Mouse (Mus musculus) mouse embryonic stem cell (cell line): ENCODE measurements around the gene Rmdn3.

Source experiments
- in situ Hi-C, 2 experiments: fragments of 300-500 bp; cut with MboI; formaldehyde crosslinking; loops; 1 replicate in 1 of 2; 3 replicates in 1 of 2; pipeline ENCODE4 v1.14.3; 2019 to 2020; ENCODE audit warnings: low sequenced_read_pairs in 2 of 2, low pct_unique_long_range_greater_than_20kb in 1 of 2, mixed read lengths in 1 of 2; ENCODE audit not compliant: unreplicated experiment in 1 of 2

Rmdn3 gene

DNA sequence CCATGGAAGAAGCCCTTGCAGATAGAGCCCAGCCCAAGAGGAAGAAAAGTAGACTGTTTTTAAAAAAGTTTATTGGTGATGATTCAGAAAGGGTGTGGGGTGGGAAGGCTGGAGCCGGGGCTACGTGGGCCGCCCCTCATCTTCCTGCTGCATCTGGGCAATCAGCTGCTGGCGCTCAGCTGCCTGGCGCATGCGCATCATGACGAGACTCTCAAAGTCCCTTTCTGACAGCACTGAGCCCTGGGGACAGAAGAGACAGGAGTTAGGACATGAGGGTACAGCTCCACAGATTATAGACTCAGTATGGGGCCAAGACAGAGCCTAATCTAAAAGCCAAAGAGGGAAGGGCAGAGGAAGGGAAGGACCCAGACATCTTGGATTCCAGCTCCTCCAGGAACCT lies 15.6 kb upstream of the Rmdn3 start:
- in situ Hi-C loops: no loop called here

DNA sequence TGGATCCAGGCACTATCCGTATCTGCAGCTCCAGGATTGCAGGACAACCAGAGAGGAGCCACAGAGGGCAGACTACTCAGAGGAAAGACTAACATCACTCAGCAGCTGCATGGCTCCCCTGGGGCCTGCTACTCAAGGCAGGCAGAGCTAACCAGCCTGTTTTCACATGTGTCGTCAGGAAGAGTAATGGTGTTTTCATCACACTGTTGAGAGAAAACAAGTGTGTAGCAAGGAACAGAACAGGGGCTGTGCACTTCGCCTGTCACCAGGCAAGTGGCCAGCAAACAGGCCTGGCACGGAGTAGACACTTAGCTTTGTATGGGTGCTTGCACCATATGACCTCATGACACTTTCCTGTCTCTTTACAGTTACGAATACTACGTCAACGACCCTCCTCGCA lies 14.7 kb upstream of the Rmdn3 start:
- in situ Hi-C loops: no loop called here

DNA sequence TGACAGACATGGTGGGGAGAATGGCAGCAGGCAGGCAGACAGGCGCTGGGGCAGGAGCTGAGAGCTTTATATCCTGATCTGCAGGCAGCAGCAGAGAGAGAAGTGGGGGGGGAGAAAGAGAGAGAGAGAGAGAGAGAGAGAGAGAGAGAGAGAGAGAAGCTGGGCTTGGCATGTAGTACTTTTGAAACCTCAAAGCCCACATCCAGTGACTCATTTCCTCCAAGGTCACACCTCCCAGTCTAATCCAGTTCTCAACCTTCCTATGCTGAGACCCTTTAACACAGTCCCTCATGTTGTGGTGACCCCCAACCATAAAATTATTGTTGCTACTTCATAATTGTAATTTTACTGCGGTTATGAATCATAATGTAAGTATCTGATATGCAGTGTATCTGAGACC lies 13.4 kb upstream of the Rmdn3 start:
- in situ Hi-C loops: no loop called here

DNA sequence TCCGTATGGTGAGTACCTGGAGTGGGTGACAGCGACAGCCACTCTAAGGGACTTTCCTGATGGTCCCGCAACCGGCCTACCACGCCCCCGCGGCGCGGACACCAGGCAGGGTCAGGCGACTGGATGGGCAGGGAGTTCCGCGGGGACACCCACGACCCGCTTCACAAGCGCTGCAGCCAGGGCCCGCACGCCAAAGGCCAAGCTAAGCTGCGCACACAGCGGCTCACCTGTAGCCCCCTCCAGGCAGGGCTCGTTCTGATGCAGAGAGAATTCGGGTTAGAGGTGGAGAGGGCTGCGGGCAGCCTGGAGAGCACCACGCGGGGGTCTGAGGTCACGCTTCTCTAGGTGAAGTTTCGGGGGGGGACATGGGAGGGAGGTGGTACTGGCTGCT lies 11.0 kb upstream of the Rmdn3 start:
- in situ Hi-C loops: no loop called here

DNA sequence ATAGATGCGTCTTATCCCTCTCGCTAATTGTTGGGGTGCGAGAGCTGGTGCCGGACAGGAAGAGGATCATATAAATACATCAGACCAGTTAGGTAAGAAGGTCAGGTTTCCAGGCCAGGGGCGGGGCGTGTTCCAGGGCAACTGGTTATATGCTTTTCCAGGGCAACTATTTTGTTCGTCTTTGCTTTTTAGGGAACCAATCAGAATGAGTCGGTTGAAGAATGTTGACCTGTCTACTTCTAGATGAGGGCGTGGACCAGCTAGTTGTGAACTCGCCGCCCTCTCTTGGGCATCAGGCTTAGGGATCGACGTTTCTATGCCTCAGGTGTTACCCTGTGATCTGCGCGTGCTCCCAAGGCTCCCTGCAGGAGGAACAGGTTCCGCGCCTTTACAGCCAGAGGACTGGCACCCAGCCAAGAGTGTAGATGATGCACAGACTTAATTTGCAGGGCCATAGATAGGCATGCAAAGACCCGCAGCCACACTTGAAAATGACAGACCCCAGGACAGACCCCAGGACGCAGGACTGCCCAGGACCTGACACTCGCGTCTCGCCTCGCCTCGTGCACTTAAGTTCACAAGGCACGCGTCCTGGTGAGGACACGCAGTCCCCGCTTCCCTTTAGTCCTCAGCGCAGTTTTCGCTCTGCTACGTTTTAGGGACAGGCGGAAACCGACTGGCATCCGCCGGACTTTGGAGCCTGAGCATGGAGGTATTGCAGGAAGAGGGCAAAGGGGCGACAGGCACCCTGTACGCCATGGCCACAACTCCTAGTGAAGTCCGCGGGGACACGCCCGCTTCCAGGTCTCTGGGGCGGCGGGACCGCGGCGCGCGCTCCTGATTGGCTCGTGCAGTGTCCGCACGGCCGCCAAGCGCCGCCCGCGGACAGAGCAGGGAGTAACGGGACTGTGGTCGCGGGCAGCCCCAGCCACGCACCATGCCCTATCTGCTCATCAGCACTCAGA lies 10.3 kb upstream of the Rmdn3 start, which contains the start of gene Gchfr:
Gene Gchfr, plus strand, starts transcription at position 873 of the 965 bp plus-strand sequence.
- in situ Hi-C loops: no loop called here

DNA sequence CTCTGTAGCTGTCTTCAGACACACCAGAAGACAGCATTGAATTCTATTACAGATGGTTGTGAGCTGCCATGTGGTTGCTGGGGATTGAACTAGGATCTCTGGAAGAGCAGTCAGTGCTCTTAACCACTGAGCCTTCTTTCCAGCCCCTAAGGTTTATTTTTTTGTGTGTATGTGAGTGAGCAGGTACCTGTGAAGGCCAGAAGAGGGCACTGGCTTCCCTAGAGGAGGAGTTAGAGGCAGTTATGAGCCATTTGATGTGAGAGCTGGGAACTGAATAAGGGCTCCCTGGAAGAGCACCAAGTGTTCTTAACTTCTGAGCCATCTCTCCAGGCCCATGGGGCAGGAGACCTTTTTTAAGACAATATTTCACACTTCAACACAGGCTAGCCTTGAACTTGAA lies 8.6 kb upstream of the Rmdn3 start:
- in situ Hi-C loops: no loop called here

DNA sequence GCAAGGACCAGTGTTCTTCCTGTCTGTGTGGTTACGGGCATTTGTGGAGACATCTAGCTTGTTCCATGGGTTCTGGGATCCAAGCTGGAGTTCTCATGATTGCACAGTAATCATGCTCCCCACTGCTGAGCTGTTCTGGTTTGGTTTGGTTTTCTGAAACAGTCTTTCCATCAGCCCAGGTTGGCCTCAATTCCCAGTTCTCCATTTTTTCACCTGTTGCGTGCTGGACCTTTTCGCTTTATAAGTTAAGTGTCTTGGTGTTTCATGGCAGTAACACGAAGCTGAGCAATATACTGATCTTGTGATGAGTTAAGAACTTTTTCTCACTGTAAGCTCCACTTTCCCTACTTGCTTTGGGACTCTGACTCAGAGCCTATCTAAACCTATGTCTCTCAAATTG lies 7.2 kb upstream of the Rmdn3 start:
- in situ Hi-C loops: no loop called here

DNA sequence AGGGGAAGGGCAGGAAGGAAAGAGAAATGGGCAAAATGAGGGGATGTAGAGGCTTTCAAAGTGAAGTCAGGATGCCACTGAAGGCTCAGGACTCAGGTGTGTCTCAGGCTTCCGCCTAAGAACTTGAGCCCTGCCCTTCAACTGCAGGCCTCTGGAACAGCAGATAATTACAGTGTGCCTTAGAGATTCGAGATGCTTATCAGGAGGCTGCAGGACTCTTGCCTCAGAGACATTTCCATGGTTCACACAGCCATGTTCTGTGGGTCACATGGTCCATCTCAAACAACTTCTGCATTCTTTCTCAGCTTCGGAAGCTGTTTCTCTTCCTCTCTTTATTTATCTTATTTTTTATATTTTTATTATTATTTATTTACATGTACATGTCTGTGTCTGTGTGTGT lies 6.3 kb upstream of the Rmdn3 start:
- in situ Hi-C loops: no loop called here

DNA sequence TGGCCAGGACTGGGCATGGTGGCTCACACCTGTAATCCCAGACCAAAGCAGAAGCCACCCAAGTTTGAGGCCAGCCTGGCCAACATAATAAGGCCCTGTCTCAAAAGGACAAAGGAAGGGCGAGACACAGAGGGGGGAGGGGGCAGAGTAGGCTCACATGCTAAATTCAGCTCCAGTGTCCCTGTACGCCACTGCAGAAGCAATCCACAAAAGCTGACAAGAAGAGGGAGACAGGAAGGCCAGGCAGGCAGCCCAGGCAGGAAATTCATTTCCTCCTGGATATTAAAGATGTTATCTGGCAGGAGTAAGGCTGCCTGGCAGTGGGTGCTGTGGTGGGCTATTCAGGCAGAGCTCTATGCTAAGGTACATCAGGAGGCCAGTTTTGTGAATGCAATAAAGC lies 4.4 kb upstream of the Rmdn3 start:
- in situ Hi-C loops: no loop called here

DNA sequence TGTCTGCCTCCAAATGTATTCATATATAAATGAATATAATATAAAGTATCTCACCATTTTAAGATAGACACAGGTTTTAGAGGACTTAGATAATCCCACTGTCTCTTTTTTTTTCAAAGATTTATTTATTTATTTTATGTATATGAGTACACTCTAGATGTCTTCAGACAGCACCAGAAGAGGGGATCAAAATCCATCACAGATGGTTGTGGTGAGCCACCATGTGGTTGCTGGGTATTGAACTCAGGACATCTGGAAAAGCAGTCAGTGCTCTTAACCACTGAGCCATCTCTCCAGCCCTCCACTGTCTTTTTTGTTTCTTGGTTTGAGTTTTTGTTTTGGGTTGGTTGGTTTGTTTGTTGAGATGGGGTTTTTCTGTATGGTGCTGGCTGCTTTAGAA lies 1.0 kb upstream of the Rmdn3 start:
- in situ Hi-C loops: no loop called here

DNA sequence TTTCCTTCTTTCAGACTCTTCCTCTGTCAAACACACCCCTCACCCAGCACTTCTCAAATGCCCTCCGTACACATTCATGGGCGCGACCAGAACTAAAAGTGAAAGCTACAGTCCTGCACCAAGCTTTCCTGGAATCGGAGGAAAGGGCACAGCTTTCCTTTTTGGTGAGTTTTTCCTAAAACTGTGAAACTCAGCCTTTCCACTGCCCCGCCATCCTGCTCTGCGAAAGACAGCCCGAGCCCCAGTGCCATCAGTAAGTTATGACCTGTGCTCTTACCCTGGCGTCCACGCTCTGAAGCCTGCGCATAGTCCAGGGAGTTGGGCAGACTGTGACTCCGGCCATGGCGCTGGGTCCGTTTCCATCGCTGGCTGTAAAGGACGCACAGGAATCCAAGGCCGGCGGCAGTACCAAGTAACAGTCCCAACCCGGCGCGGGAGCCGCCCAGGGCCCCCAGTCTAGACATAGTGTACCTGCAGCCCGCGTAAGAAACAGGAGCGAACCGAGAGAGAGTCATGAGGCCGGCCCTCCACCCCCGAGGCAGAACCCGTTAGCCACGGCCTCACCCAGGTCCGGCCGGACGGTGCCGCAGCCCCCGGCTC lies 653 bp downstream of the Rmdn3 start:
- in situ Hi-C loops: no loop called here

DNA sequence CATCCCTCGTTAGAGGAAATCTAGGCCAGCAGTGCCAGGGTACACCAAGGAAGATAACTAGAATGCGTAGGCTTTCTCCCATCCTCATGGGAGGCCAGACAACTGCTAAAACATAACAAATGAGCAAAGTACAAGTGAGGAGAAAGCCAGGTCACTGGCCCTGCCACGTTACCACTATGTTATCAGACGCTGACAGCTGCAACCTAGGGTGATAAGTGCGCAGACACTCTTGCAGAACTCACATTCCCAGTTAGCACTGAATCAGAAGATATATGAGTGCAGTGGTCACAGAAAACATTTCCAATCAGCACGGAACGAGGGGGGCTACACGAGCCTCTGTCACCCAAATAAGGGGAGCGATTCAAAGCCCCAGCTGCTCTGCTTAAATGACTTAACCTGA lies 1.4 kb downstream of the Rmdn3 start:
- in situ Hi-C loops: no loop called here

DNA sequence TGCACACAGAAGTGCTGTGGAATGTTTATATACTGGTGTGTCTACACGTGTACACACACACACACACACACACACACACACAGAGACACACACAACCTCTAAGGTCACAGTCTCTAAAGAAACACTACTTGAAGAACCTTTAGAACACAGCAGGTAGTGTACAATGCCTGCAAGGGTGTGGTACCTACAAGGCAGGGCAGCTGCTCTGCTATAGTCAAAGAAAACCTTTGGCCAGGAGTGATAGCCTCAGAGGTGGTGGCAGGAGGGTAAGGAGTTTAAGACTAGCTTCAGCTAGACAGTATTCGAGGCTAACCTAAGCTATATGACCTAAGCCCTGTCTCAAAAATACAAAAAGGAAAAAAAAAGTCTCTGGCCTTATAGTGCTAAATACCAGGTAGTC lies 2.2 kb downstream of the Rmdn3 start:
- in situ Hi-C loops: no loop called here

DNA sequence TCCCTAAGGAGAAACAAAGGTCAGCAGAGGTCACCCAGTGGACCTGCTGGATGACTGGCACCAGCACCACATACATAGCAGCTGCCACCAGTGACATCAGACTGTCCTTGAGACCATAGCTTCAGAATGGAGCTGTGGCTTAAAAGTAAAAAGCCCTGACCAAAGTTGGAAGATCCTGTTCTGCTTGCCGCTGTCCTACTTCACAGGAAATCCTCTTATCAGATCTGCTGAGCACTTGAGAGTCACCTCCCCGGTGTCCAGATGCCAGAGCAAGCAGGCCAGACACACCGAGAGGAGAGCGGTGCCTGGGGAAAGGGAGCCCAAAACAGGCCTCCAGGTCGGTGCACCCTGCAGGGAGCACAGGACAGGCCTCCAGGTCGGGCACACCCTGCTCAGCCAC lies 4.6 kb downstream of the Rmdn3 start:
- in situ Hi-C loops: no loop called here

DNA sequence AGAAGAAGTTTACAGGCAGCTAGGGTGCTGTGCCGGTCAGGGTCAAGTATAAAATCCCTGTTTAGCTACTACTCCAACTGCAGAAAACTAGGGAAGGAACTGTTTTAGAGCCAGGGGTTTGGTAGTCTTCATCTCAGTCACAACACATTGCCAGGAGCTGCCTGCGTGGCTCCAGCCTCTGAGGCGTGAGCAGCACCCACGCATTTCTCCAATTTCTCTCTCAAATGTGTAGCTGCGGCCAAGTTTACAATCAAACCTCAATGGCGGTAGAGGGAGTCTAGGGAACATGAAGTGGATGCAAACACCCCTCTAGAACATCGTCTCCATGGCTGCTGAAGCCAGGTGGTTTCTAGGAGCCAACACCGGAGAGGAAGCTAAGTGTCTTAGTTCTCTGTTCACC lies 9.1 kb downstream of the Rmdn3 start:
- in situ Hi-C loops: loop anchor here in 1 of 2 experiments (25.0 kb wide), 1 partner anchor 290 kb away; no protein-coding TSS in a partner anchor

DNA sequence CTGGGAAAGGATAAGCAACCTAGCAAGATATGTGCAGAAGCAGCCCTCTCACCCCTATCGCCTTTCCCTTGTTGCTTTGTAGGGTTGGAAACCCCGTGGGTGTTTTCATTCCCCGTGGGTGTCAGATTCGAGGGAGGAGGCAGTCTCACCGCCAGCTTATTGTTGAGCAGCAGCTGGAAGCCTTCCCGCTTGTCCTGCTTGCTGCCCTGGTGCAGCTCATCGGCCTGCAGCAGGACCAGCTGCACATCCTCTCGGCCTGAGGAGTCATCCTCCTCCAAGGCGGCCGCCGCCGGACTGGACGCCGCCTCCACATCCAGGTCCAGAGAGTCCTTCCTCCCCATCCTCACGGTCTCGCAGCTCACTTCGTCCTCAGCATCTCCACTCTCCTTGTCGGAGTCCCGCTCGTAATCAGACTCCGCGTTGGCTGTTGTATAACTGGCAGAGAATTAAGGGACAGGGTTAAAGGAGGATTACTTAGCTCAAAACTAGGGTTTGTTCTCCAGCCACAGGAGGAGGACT lies 9.6 kb downstream of the Rmdn3 start:
- in situ Hi-C loops: loop anchor here in 1 of 2 experiments (25.0 kb wide), 1 partner anchor 290 kb away; no protein-coding TSS in a partner anchor

DNA sequence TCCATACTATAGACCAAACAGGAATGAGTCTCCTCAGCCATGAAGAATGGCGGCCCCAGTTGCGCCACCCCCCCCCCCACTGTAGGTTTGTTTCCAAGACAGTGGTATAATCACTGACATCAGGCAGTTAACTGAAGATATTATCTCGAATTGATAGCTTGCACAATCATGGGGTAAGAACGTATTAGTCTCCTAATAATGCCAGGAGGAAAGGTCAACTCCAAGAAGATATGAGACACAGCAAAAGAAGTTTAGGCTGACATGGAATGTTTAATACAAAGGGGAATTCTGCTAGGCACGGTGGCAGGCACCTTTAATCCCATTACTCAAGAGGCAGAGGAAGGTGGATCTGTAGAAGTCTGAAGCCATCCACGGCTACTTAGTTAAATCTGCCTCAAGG lies 10.4 kb downstream of the Rmdn3 start:
- in situ Hi-C loops: loop anchor here in 1 of 2 experiments (25.0 kb wide), 1 partner anchor 291 kb away; no protein-coding TSS in a partner anchor

DNA sequence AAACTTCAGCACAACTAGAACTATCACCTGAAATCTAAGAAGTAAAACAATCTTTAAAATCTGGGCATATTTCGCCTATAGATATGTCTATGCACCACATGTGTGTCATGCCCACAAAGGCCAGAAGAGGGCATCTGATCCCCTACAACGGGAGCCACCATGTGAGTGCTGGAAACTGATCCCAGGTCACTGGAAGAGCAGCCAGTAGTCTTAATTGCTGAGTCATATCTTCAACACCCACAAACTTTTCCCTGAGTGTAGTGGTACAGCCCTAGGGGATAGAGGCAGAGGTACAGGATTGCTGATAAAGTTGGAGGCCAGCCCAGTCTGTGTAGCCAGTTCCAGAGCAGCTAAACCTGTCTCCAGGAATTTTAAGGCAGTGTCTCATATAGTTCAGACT lies 11.6 kb downstream of the Rmdn3 start:
- in situ Hi-C loops: loop anchor here in 1 of 2 experiments (25.0 kb wide), 1 partner anchor 292 kb away; no protein-coding TSS in a partner anchor

DNA sequence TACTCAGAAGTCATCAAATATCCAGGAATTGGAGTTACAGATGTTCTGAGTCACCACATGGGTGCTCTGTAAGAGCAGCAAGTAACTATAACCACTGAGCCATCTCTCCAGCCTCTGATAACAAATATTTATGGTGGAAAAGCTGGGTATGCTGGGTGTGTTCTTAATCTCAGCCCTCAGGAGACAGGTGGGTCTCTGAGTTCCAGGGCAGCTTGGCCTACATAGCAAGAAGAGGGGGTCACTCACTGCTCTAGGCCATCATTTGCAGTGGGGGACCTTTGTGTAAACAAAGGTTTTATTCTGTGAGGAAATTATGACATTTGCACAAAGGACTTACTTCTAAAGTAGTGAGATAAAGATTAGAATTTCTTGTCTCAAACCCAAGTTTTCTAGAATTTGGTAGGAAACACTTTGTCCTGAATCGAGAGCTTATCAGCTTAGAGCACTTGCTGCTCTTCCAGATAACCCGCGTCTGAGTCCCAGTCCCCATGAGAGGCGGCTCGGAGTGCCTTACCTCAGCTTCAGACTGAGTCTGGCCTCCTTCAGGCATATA lies 20.4 kb downstream of the Rmdn3 start:
- in situ Hi-C loops: loop anchor here in 1 of 2 experiments (25.0 kb wide), 1 partner anchor 301 kb away; no protein-coding TSS in a partner anchor
